Mouse (Mus musculus): ENCODE data around the gene Cdhr3. TPM values are rescaled to one million over a fixed set of nuclear protein-coding genes. Genes with fewer than 3 reads are reported as not detected.

Gene Cdhr3
- total and polyA plus RNA-seq, 3 experiments = not detected

GRCm38 (mm10) chr12:33053746-33054145 is 38.9 kb downstream of the Cdhr3 start:
- no peak for TF ChIP-seq MXI1 (IDR thresholded peaks at IDR 0.05; ENCODE audit: low read depth, low read length)
- TF ChIP-seq MEF2A (IDR thresholded peaks at IDR 0.05; ENCODE audit: extremely low read depth, insufficient replicate concordance, low read depth, low read length, poor library complexity, severe bottlenecking) = no peak
- no peak for TF ChIP-seq MYB (IDR thresholded peaks at IDR 0.05; ENCODE audit: low read depth, low read length)
- no peak for TF ChIP-seq POLR2AphosphoS5 (IDR thresholded peaks at IDR 0.05; ENCODE audit: borderline replicate concordance, low read depth, low read length)
- TF ChIP-seq MYC (IDR thresholded peaks at IDR 0.05; ENCODE audit: low read depth, low read length) = no peak
- TF ChIP-seq JUND (IDR thresholded peaks at IDR 0.05; ENCODE audit: low read depth, low read length) = no peak
- no peak for TF ChIP-seq ETS1 (IDR thresholded peaks at IDR 0.05; ENCODE audit: low read depth, low read length)
- Histone ChIP-seq H3K27me3 (ENCODE audit: control insufficient read depth in 1 of 2, insufficient read depth in 2 of 2, low read length in 2 of 2) (no peaks in the 10 kb centered on the region), H3K9ac (ENCODE audit: control insufficient read depth, low read depth, low read length, poor library complexity, severe bottlenecking) (no peak overlapping the region), H3K4me1 (ENCODE audit: control insufficient read depth in 1 of 2, insufficient read depth in 2 of 2, low read length in 2 of 2) (peaks cover 5 to 19% of the 10 kb centered on the region in 2 experiments), H3K4me3 (ENCODE audit: control insufficient read depth in 1 of 2, insufficient read depth in 1 of 2, low read depth in 2 of 2, low read length in 2 of 2) (no peak overlapping the region), H3K36me3 (ENCODE audit: control insufficient read depth in 1 of 2, insufficient read depth in 2 of 2, low read length in 2 of 2) (peaks cover 0 to 20% of the 10 kb centered on the region in 2 experiments; a peak in 2 of 4 replicates), H3K9me3 (replicated peaks; ENCODE audit: insufficient read depth, low read length) (no peaks in the 10 kb centered on the region), H3K79me2 (ENCODE audit: control insufficient read depth, insufficient read depth, low read length, poor library complexity) (no peaks in the 10 kb centered on the region; the same call in 1 of the 2 replicates), H3K27ac (ENCODE audit: control insufficient read depth, low read depth, low read length) (no peak overlapping the region)
- no peak for DNase-seq (ENCODE audit: low read depth, low spot score)

- Histone ChIP-seq H3K79me2 (ENCODE audit: control insufficient read depth, insufficient read depth, low read length, poor library complexity) (no peaks in the 10 kb centered on the region), H3K27ac (ENCODE audit: control insufficient read depth, low read depth, low read length) (no peak overlapping the region), H3K9me3 (replicated peaks; ENCODE audit: insufficient read depth, low read length) (no peaks in the 10 kb centered on the region), H3K4me1 (ENCODE audit: control insufficient read depth in 1 of 2, insufficient read depth in 2 of 2, low read length in 2 of 2) (peaks cover 6 to 19% of the 10 kb centered on the region in 2 experiments), H3K4me3 (ENCODE audit: control insufficient read depth in 1 of 2, insufficient read depth in 1 of 2, low read depth in 2 of 2, low read length in 2 of 2) (no peak overlapping the region), H3K36me3 (ENCODE audit: control insufficient read depth in 1 of 2, insufficient read depth in 2 of 2, low read length in 2 of 2) (peaks cover 0 to 23% of the 10 kb centered on the region in 2 experiments; a peak in 2 of 4 replicates), H3K9ac (ENCODE audit: control insufficient read depth, low read depth, low read length, poor library complexity, severe bottlenecking) (no peak overlapping the region), H3K27me3 (ENCODE audit: control insufficient read depth in 1 of 2, insufficient read depth in 2 of 2, low read length in 2 of 2) (no peaks in the 10 kb centered on the region)
- TF ChIP-seq RAD21 (IDR thresholded peaks at IDR 0.05; ENCODE audit: low read depth, low read length) (no peak), CHD2 (IDR thresholded peaks at IDR 0.05; ENCODE audit: low read length) (no peak), TBP (IDR thresholded peaks at IDR 0.05; ENCODE audit: low read depth, low read length) (no peak), MEF2A (IDR thresholded peaks at IDR 0.05; ENCODE audit: extremely low read depth, insufficient replicate concordance, low read depth, low read length, poor library complexity, severe bottlenecking) (no peak), GATA1 (IDR thresholded peaks at IDR 0.05; ENCODE audit: low read depth, low read length) (no peak), POLR2AphosphoS5 (IDR thresholded peaks at IDR 0.05; ENCODE audit: borderline replicate concordance, low read depth, low read length) (no peak), ZNF384 (IDR thresholded peaks at IDR 0.05; ENCODE audit: low read depth, low read length) (no peak), POLR2AphosphoS2 (IDR thresholded peaks at IDR 0.05; ENCODE audit: low read length) (no peak), ZC3H11A (IDR thresholded peaks at IDR 0.05; ENCODE audit: low read depth, low read length) (no peak), RCOR1 (IDR thresholded peaks at IDR 0.05; ENCODE audit: low read depth, low read length) (no peak), POLR2A (IDR thresholded peaks at IDR 0.05; ENCODE audit: control insufficient read depth in 1 of 2, insufficient read depth in 1 of 2, low read depth in 1 of 2, low read length in 2 of 2, poor library complexity in 1 of 2) (no peak), MAZ (IDR thresholded peaks at IDR 0.05; ENCODE audit: low read depth, low read length) (no peak), USF1 (IDR thresholded peaks at IDR 0.05; ENCODE audit: low read depth, low read length) (no peak), NRF1 (IDR thresholded peaks at IDR 0.05; ENCODE audit: insufficient read depth, low read depth, low read length, poor library complexity, severe bottlenecking) (no peak), ZKSCAN1 (IDR thresholded peaks at IDR 0.05; ENCODE audit: low read depth, low read length) (no peak), JUND (IDR thresholded peaks at IDR 0.05; ENCODE audit: low read depth, low read length) (no peak)
- DNase-seq (ENCODE audit: low read depth, low spot score) = no peak
These were observed 39.4 kb downstream of the Cdhr3 start for GRCm38 (mm10) chr12:33053311-33053710.

All from MEL (cell line).